Mouse (Mus musculus) macrophage (primary cell): Measurements from ENCODE around the gene Suox. TPM values are rescaled to one million over a fixed set of nuclear protein-coding genes. Genes with fewer than 3 reads are reported as not detected.
"Not testable (repeated sequence)": the region's sequence is repeated elsewhere in the genome, so short reads cannot be mapped to it uniquely, and the experiment has no call there.

Experiments used
- H3K27ac ChIP-seq: fragments of 350-480 bp; formaldehyde crosslinking; 2 replicates; pipeline ENCODE4 v1.9.0; 2021
- H3K36me3 ChIP-seq: fragments of 350-480 bp; formaldehyde crosslinking; 2 replicates; pipeline ENCODE4 v1.9.0; 2021; ENCODE audit errors: inconsistent target
- H3K4me3 ChIP-seq: fragments of 350-480 bp; formaldehyde crosslinking; 2 replicates; pipeline ENCODE4 v1.9.0; 2021; ENCODE audit errors: inconsistent target
- H3K79me2 ChIP-seq: fragments of 350-480 bp; formaldehyde crosslinking; 2 replicates; pipeline ENCODE4 v1.9.0; 2021; ENCODE audit errors: inconsistent target
- WGBS: methylation state at CpG from one replicate; pipeline ENCODE4 v1.1.7; 2026; ENCODE audit warnings: inconsistent platforms; ENCODE audit not compliant: missing documents; 5-methylcytosine and 5-hydroxymethylcytosine counted together
- polyA plus RNA-seq: library from polyadenylated mRNA; stranded (reverse); fragments of 250-400 nt; gene quantifications from 3 replicates; pipeline ENCODE4 v1.2.4, GENCODE M21; 2018; ENCODE audit warnings: inconsistent platforms

The Suox gene
- polyA plus RNA-seq, 1 experiment from 2014 or later: 4.4 TPM

GRCm38 (mm10) chr10:128626311-128627310 lies 47.3 kb downstream of the Suox start, which contains the start of gene Rps26:
TSS of gene Rps26 (minus strand) at chr10:128626747.
- peak within 1 kb of the TSS; percentile 84 for H3K4me3 ChIP-seq
- H3K36me3 ChIP-seq: peaks cover 9% of the 10 kb centered on the region; the same call in 1 of the 2 replicates
- 4% methylated on average over 40 of the region's 40 CpGs for WGBS
- peak within 1 kb of the TSS; percentile 87 for H3K27ac ChIP-seq
- peaks cover 16% of the 10 kb centered on the region for H3K79me2 ChIP-seq

- peak overlapping the region; percentile 84 for H3K4me3 ChIP-seq
- peaks cover 9% of the 10 kb centered on the region; the same call in 1 of the 2 replicates for H3K36me3 ChIP-seq
- peak overlapping the region; percentile 87 for H3K27ac ChIP-seq
- H3K79me2 ChIP-seq: peaks cover 16% of the 10 kb centered on the region
- 49% methylated on average over 7 of the region's 7 CpGs for WGBS
Observed at GRCm38 (mm10) chr10:128625287-128625894, 48.5 kb downstream of the Suox start.

- not testable (repeated sequence) for H3K4me3 ChIP-seq, H3K36me3 ChIP-seq, H3K27ac ChIP-seq
- peaks cover 16% of the 10 kb centered on the region for H3K79me2 ChIP-seq
- 93% methylated on average over 3 of the region's 4 CpGs for WGBS
Observed at GRCm38 (mm10) chr10:128623106-128623613, 50.7 kb downstream of the Suox start.

GRCm38 (mm10) chr10:128622702-128623101 lies 51.2 kb downstream of the Suox start:
- H3K36me3 ChIP-seq: peaks cover 9% of the 10 kb centered on the region; the same call in 1 of the 2 replicates
- H3K79me2 ChIP-seq: peaks cover 16% of the 10 kb centered on the region
- 92% methylated on average over 4 of the region's 4 CpGs for WGBS
- no peak overlapping the region for H3K27ac ChIP-seq
- H3K4me3 ChIP-seq: no peak overlapping the region

GRCm38 (mm10) chr10:128621986-128622520 lies 51.8 kb downstream of the Suox start:
- WGBS: 73% methylated on average over 3 of the region's 3 CpGs
- Histone ChIP-seq H3K79me2 (peaks cover 16% of the 10 kb centered on the region), H3K27ac (no peak overlapping the region)

GRCm38 (mm10) chr10:128620241-128620640 lies 53.6 kb downstream of the Suox start:
- Histone ChIP-seq H3K4me3 (no peak overlapping the region), H3K27ac (no peak overlapping the region), H3K36me3 (peaks cover 9% of the 10 kb centered on the region; the same call in 1 of the 2 replicates), H3K79me2 (peaks cover 5% of the 10 kb centered on the region)

More at GRCm38 (mm10) chr10:128621986-128622520, 51.8 kb downstream of the Suox start:
- Histone ChIP-seq H3K36me3 (peaks cover 9% of the 10 kb centered on the region; the same call in 1 of the 2 replicates), H3K4me3 (no peak overlapping the region)

Other genes starting within 250 kb of the Suox start
- 73.6 to 136 TPM (median 74.8 TPM) in 3 replicates for gene Smarcc2, start 214.8 kb downstream of the Suox start, polyA plus RNA-seq
- 1,390 to 2,190 TPM (median 1,921 TPM) in 3 replicates for gene Myl6, start 179.9 kb downstream of the Suox start, polyA plus RNA-seq
- 0.73 to 1.7 TPM (median 1.4 TPM) in 3 replicates for gene Myl6b, start 175.4 kb downstream of the Suox start, polyA plus RNA-seq
- 147 to 161 TPM (median 155 TPM) in 3 replicates for gene Esyt1, start 148.2 kb downstream of the Suox start, polyA plus RNA-seq
- gene Zc3h10, start 126.3 kb downstream of the Suox start, polyA plus RNA-seq: 6.7 to 13.0 TPM (median 9.6 TPM) in 3 replicates
- gene Rpl41, start 124.8 kb downstream of the Suox start, polyA plus RNA-seq: 1,107 to 2,183 TPM (median 2,047 TPM) in 3 replicates
- 45.8 to 148 TPM (median 116 TPM) in 3 replicates for gene Pa2g4, start 108.1 kb downstream of the Suox start, polyA plus RNA-seq
- gene Erbb3, start 84.4 kb downstream of the Suox start, polyA plus RNA-seq: 1.2 to 1.7 TPM (median 1.4 TPM) in 3 replicates
- 865 to 1,089 TPM (median 951 TPM) in 3 replicates for gene Rps26, start 47.3 kb downstream of the Suox start, polyA plus RNA-seq
- gene Ikzf4, start 28.1 kb downstream of the Suox start, polyA plus RNA-seq: not detected in 3 replicates
- 97.5 to 143 TPM (median 120 TPM) in 3 replicates for gene Rab5b, start 22.2 kb upstream of the Suox start, polyA plus RNA-seq
- 0.29 to 0.67 TPM (median 0.53 TPM) in 3 replicates for gene Pmel, start 30.1 kb upstream of the Suox start, polyA plus RNA-seq
- 13.4 to 29.6 TPM (median 22.8 TPM) in 3 replicates for gene Cdk2, start 31.0 kb upstream of the Suox start, polyA plus RNA-seq
- 3.4 to 9.7 TPM (median 7.0 TPM) in 3 replicates for gene Dgka, start 70.8 kb upstream of the Suox start, polyA plus RNA-seq
- gene Pym1, start 73.8 kb upstream of the Suox start, polyA plus RNA-seq: 23.3 to 27.6 TPM (median 27.0 TPM) in 3 replicates
- gene Mmp19, start 116.8 kb upstream of the Suox start, polyA plus RNA-seq: 18.7 to 24.6 TPM (median 21.3 TPM) in 3 replicates
- gene Dnajc14, start 130.0 kb upstream of the Suox start, polyA plus RNA-seq: 42.1 to 51.3 TPM (median 44.5 TPM) in 3 replicates
- gene Tmem198b, start 130.3 kb upstream of the Suox start, polyA plus RNA-seq: 6.9 to 10.4 TPM (median 9.0 TPM) in 3 replicates
- gene Sarnp, start 143.3 kb upstream of the Suox start, polyA plus RNA-seq: 69.5 to 146 TPM (median 84.3 TPM) in 3 replicates
- 42.2 to 61.4 TPM (median 59.0 TPM) in 3 replicates for gene Ormdl2, start 147.6 kb upstream of the Suox start, polyA plus RNA-seq
- 0.03 TPM in 1 of 3 replicates, not detected in the others for gene Gdf11, start 217.6 kb upstream of the Suox start, polyA plus RNA-seq
- gene Cd63, start 226.9 kb upstream of the Suox start, polyA plus RNA-seq: 1,227 to 1,611 TPM (median 1,544 TPM) in 3 replicates
- 0.53 to 1.3 TPM (median 0.92 TPM) in 3 replicates for gene Rdh5, start 248.8 kb upstream of the Suox start, polyA plus RNA-seq
- gene Bloc1s1, start 250.0 kb upstream of the Suox start, polyA plus RNA-seq: 77.8 to 126 TPM (median 124 TPM) in 3 replicates